Mouse (Mus musculus): Measurements from ENCODE around the gene Hdac9. TPM values are rescaled to one million over a fixed set of nuclear protein-coding genes. Genes with fewer than 3 reads are reported as not detected.

The Hdac9 gene
- total and polyA plus RNA-seq, 3 experiments = 0.55 to 1.4 TPM; not detected in 1

- Histone ChIP-seq H3K36me3 (replicated peaks) (no peaks in the 10 kb centered on the region), H3K27me3 (ENCODE audit: insufficient read depth, low read length) (no peaks in the 10 kb centered on the region), H3K4me1 (ENCODE audit: insufficient read depth, low read depth, low read length) (no peaks in the 10 kb centered on the region), H3K9me3 (replicated peaks) (peaks cover 6% of the 10 kb centered on the region), H3K4me3 (ENCODE audit: low read depth, low read length) (no peak overlapping the region)
- TF ChIP-seq CTCF (IDR thresholded peaks at IDR 0.05; ENCODE audit: low read depth, low read length) (no peak), POLR2AphosphoS5 (IDR thresholded peaks at IDR 0.05; ENCODE audit: insufficient replicate concordance, low read depth, low read length) (no peak), TAL1 (conservative IDR thresholded peaks at IDR 0.05; ENCODE audit: low read depth, low read length) (no peak), GATA2 (IDR thresholded peaks at IDR 0.05; ENCODE audit: borderline replicate concordance, low read depth, low read length) (no peak)
- DNase-seq (ENCODE audit: low spot score) (no peak), ATAC-seq (ENCODE audit: extremely low read depth, insufficient number of reproducible peaks, low FRiP score, poor library complexity, severe bottlenecking) (no peak)
Observed at GRCm38 (mm10) chr12:34215023-34216020, 701.6 kb downstream of the Hdac9 start.

- TF ChIP-seq CTCF (IDR thresholded peaks at IDR 0.05; ENCODE audit: low read depth, low read length) (no peak), GATA1 (IDR thresholded peaks at IDR 0.05; ENCODE audit: borderline replicate concordance, low read length) (no peak), GATA2 (IDR thresholded peaks at IDR 0.05; ENCODE audit: borderline replicate concordance, low read depth, low read length) (no peak), TAL1 (conservative IDR thresholded peaks at IDR 0.05; ENCODE audit: low read depth, low read length) (no peak), POLR2AphosphoS5 (IDR thresholded peaks at IDR 0.05; ENCODE audit: insufficient replicate concordance, low read depth, low read length) (no peak)
- Histone ChIP-seq H3K36me3 (replicated peaks) (no peaks in the 10 kb centered on the region), H3K4me3 (ENCODE audit: low read depth, low read length) (no peak overlapping the region), H3K9me3 (replicated peaks) (peaks cover 6% of the 10 kb centered on the region; the same call in 1 of the 2 replicates), H3K27me3 (ENCODE audit: insufficient read depth, low read length) (no peaks in the 10 kb centered on the region), H3K4me1 (ENCODE audit: insufficient read depth, low read depth, low read length) (no peaks in the 10 kb centered on the region)
- DNase-seq (ENCODE audit: low spot score) = no peak
- ATAC-seq (ENCODE audit: extremely low read depth, insufficient number of reproducible peaks, low FRiP score, poor library complexity, severe bottlenecking) = no peak
Observed at GRCm38 (mm10) chr12:34212162-34212561, 704.7 kb downstream of the Hdac9 start.

GRCm38 (mm10) chr12:34201471-34201870 is 715.4 kb downstream of the Hdac9 start:
- Histone ChIP-seq H3K4me3 (ENCODE audit: low read depth, low read length) (no peak overlapping the region), H3K27me3 (ENCODE audit: insufficient read depth, low read length) (no peaks in the 10 kb centered on the region), H3K4me1 (ENCODE audit: insufficient read depth, low read depth, low read length) (no peaks in the 10 kb centered on the region), H3K9me3 (replicated peaks) (0 out of 2 replicates have a peak, but pooled peaks cover 2% of the 10 kb centered on the region), H3K36me3 (replicated peaks) (no peaks in the 10 kb centered on the region)
- ATAC-seq (ENCODE audit: extremely low read depth, insufficient number of reproducible peaks, low FRiP score, poor library complexity, severe bottlenecking) = no peak
- TF ChIP-seq GATA1 (IDR thresholded peaks at IDR 0.05; ENCODE audit: borderline replicate concordance, low read length) (no peak), GATA2 (IDR thresholded peaks at IDR 0.05; ENCODE audit: borderline replicate concordance, low read depth, low read length) (no peak), CTCF (IDR thresholded peaks at IDR 0.05; ENCODE audit: low read depth, low read length) (no peak), POLR2AphosphoS5 (IDR thresholded peaks at IDR 0.05; ENCODE audit: insufficient replicate concordance, low read depth, low read length) (no peak), TAL1 (conservative IDR thresholded peaks at IDR 0.05; ENCODE audit: low read depth, low read length) (no peak)
- no peak for DNase-seq (ENCODE audit: low spot score)

- H3K36me3 ChIP-seq (replicated peaks) = no peaks in the 10 kb centered on the region
- H3K27me3 ChIP-seq (ENCODE audit: insufficient read depth, low read length) = no peaks in the 10 kb centered on the region
- H3K4me3 ChIP-seq (ENCODE audit: low read depth, low read length) = no peak overlapping the region
- TF ChIP-seq GATA1 (IDR thresholded peaks at IDR 0.05; ENCODE audit: borderline replicate concordance, low read length) (no peak), CTCF (IDR thresholded peaks at IDR 0.05; ENCODE audit: low read depth, low read length) (no peak), GATA2 (IDR thresholded peaks at IDR 0.05; ENCODE audit: borderline replicate concordance, low read depth, low read length) (no peak), POLR2AphosphoS5 (IDR thresholded peaks at IDR 0.05; ENCODE audit: insufficient replicate concordance, low read depth, low read length) (no peak), TAL1 (conservative IDR thresholded peaks at IDR 0.05; ENCODE audit: low read depth, low read length) (no peak)
- no peaks in the 10 kb centered on the region for H3K4me1 ChIP-seq (ENCODE audit: insufficient read depth, low read depth, low read length)
- H3K9me3 ChIP-seq (replicated peaks) = 0 out of 2 replicates have a peak, but pooled peaks cover 2% of the 10 kb centered on the region
- no peak for ATAC-seq (ENCODE audit: extremely low read depth, insufficient number of reproducible peaks, low FRiP score, poor library complexity, severe bottlenecking)
- DNase-seq (ENCODE audit: low spot score) = no peak
Observed at GRCm38 (mm10) chr12:34200030-34200446, 716.9 kb downstream of the Hdac9 start.

- DNase-seq (ENCODE audit: low spot score) (no peak), ATAC-seq (ENCODE audit: extremely low read depth, insufficient number of reproducible peaks, low FRiP score, poor library complexity, severe bottlenecking) (no peak)
- TF ChIP-seq GATA1 (IDR thresholded peaks at IDR 0.05; ENCODE audit: borderline replicate concordance, low read length) = no peak
- no peak for TF ChIP-seq POLR2AphosphoS5 (IDR thresholded peaks at IDR 0.05; ENCODE audit: insufficient replicate concordance, low read depth, low read length)
- TF ChIP-seq CTCF (IDR thresholded peaks at IDR 0.05; ENCODE audit: low read depth, low read length) = no peak
- TF ChIP-seq TAL1 (conservative IDR thresholded peaks at IDR 0.05; ENCODE audit: low read depth, low read length) = no peak
- TF ChIP-seq GATA2 (IDR thresholded peaks at IDR 0.05; ENCODE audit: borderline replicate concordance, low read depth, low read length) = no peak
- no peak overlapping the region for H3K4me3 ChIP-seq (ENCODE audit: low read depth, low read length)
- no peaks in the 10 kb centered on the region for H3K36me3 ChIP-seq (replicated peaks)
- peaks cover 5% of the 10 kb centered on the region; the same call in 1 of the 2 replicates for H3K9me3 ChIP-seq (replicated peaks)
- H3K4me1 ChIP-seq (ENCODE audit: insufficient read depth, low read depth, low read length) = no peaks in the 10 kb centered on the region
- H3K27me3 ChIP-seq (ENCODE audit: insufficient read depth, low read length) = no peaks in the 10 kb centered on the region
Observed at GRCm38 (mm10) chr12:34195155-34195828, 721.6 kb downstream of the Hdac9 start.

GRCm38 (mm10) chr12:34194116-34194515 is 722.8 kb downstream of the Hdac9 start:
- no peaks in the 10 kb centered on the region for H3K4me1 ChIP-seq (ENCODE audit: insufficient read depth, low read depth, low read length)
- H3K36me3 ChIP-seq (replicated peaks) = no peaks in the 10 kb centered on the region
- peaks cover 6% of the 10 kb centered on the region; the same call in 1 of the 2 replicates for H3K9me3 ChIP-seq (replicated peaks)
- no peaks in the 10 kb centered on the region for H3K27me3 ChIP-seq (ENCODE audit: insufficient read depth, low read length)
- no peak overlapping the region for H3K4me3 ChIP-seq (ENCODE audit: low read depth, low read length)
- ATAC-seq (ENCODE audit: extremely low read depth, insufficient number of reproducible peaks, low FRiP score, poor library complexity, severe bottlenecking) (no peak), DNase-seq (ENCODE audit: low spot score) (no peak)
- no peak for TF ChIP-seq GATA2 (IDR thresholded peaks at IDR 0.05; ENCODE audit: borderline replicate concordance, low read depth, low read length)
- no peak for TF ChIP-seq GATA1 (IDR thresholded peaks at IDR 0.05; ENCODE audit: borderline replicate concordance, low read length)
- no peak for TF ChIP-seq TAL1 (conservative IDR thresholded peaks at IDR 0.05; ENCODE audit: low read depth, low read length)
- no peak for TF ChIP-seq CTCF (IDR thresholded peaks at IDR 0.05; ENCODE audit: low read depth, low read length)
- TF ChIP-seq POLR2AphosphoS5 (IDR thresholded peaks at IDR 0.05; ENCODE audit: insufficient replicate concordance, low read depth, low read length) = no peak
